ENCODE assay signal across 39 mouse cellular contexts in the genomic region with DNA sequence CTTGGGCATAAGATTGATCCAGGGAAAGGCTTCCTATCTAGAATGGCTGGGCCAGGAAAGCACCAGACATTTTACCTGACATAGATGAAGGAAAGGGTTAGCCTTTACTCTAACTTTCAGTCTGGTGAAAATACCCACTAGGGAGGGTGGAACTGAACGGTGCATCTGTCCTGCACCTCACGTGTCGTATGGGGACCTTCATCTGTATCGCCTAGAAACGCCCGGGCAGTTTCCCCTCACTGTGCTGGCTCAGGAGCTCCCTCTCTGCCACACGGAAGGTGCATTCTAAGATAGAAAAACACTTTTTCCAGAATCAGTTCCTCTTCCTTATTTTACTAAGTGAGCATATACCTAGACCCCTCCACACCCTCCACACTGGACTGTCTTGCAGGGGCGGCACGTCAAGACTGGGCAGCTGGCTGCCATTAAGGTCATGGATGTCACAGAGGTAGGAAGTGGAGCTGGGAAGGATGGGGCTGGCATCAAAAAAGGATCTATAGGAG. TPM values are rescaled to one million over a fixed set of nuclear protein-coding genes. Genes with fewer than 3 reads are reported as not detected.
"Had no signal": no experiment of that assay in that cellular context is flagged by ENCODE, and none has a peak within 500 bp of the region (broad histone marks: within the 10 kb centered on the region; RNA-seq: fewer than 3 reads in every experiment).

No protein-coding gene starts in this region.

- H3K4me3 ChIP-seq: heart, embryonic 10.5 days; heart, embryonic 12.5 days; hindbrain, embryonic 13.5 days; hindbrain, embryonic 15.5 days; kidney, embryonic 15.5 days; limb, embryonic 10.5 days; limb, embryonic 12.5 days; liver, embryonic 13.5 days had no signal

- DNase-seq: gastrocnemius, postnatal 14 days; gastrocnemius, postnatal 36 days; heart, adult 18-20 months; heart, postnatal 10 days; kidney, adult 11 months; kidney, adult 2 months; kidney, adult 9 months; kidney, postnatal 14 days; kidney, postnatal 36 days; layer of hippocampus, adult 9-11 months; liver; liver, embryonic 13.5 days had no signal

- H3K4me2 ChIP-seq: heart, embryonic 12.5 days; hindbrain, embryonic 13.5 days; hindbrain, embryonic 15.5 days; kidney, embryonic 15.5 days; limb, embryonic 12.5 days; liver, embryonic 11.5 days; liver, embryonic 13.5 days had no signal

- ATAC-seq: hindbrain, postnatal 0 days; intestine, embryonic 16.5 days had no signal

- H3K27me3 ChIP-seq: heart, embryonic 12.5 days; hindbrain, embryonic 13.5 days; hindbrain, embryonic 15.5 days; kidney, embryonic 15.5 days; limb, embryonic 12.5 days; liver, embryonic 13.5 days had no signal

- H3K27ac ChIP-seq: heart, embryonic 10.5 days; hindbrain, embryonic 13.5 days; hindbrain, embryonic 15.5 days; hindbrain, postnatal 0 days; kidney, embryonic 15.5 days; kidney, postnatal 0 days; limb, embryonic 10.5 days; limb, embryonic 12.5 days; liver, embryonic 13.5 days had no signal

- H3K9me3 ChIP-seq: heart, embryonic 10.5 days; heart, embryonic 12.5 days; hindbrain, embryonic 13.5 days; hindbrain, embryonic 15.5 days; kidney, embryonic 15.5 days; limb, embryonic 10.5 days; limb, embryonic 12.5 days; liver, embryonic 13.5 days had no signal

- H3K9ac ChIP-seq: heart, embryonic 12.5 days; hindbrain, embryonic 13.5 days; hindbrain, embryonic 15.5 days; kidney, embryonic 15.5 days; limb, embryonic 12.5 days; liver, embryonic 13.5 days had no signal

- H3K4me1 ChIP-seq: hindbrain, embryonic 15.5 days; limb, embryonic 12.5 days had no signal

RNA-seq across cellular contexts. Expression of gene 4930544D05Rik, which starts 17.1 kb away (rescaled TPM):
- total RNA-seq: gastrocnemius, adult 18-20 months; gastrocnemius, adult 8-10 months; gastrocnemius, postnatal 14 days; gastrocnemius, postnatal 36 days; heart, adult 18-20 months; heart, adult 8-10 months; heart, postnatal 10 days; heart, postnatal 25 days; hematopoietic stem cell, adult 5-6 weeks; hindbrain, postnatal 0 days; left cerebral cortex, postnatal 36 days had no signal
- polyA plus RNA-seq: heart, embryonic 10.5 days; heart, embryonic 12.5 days; heart, embryonic 14.5 days; heart, embryonic 16.5 days; hindbrain, embryonic 11.5 days; hindbrain, embryonic 13.5 days; hindbrain, embryonic 15.5 days; hindbrain, postnatal 0 days; intestine, embryonic 14.5 days; intestine, embryonic 16.5 days; kidney, adult 2 months; kidney, embryonic 15.5 days; kidney, postnatal 0 days; large intestine, adult 2 months; limb, embryonic 10.5 days; limb, embryonic 12.5 days; limb, embryonic 14.5 days; liver, embryonic 11.5 days; liver, embryonic 13.5 days had no signal

RNA-seq across cellular contexts. Expression of gene Chrne, which starts 20.5 kb away (rescaled TPM):
- total RNA-seq: heart, adult 18-20 months; heart, adult 8-10 months; heart, postnatal 10 days; heart, postnatal 25 days; hematopoietic stem cell, adult 5-6 weeks; layer of hippocampus, adult 18-20 months; left cerebral cortex, adult 8-10 months; left cerebral cortex, postnatal 14 days; left cerebral cortex, postnatal 36 days had no signal
- polyA plus RNA-seq: heart, embryonic 10.5 days; heart, embryonic 14.5 days; heart, embryonic 16.5 days; hindbrain, embryonic 11.5 days; hindbrain, embryonic 13.5 days; intestine, embryonic 16.5 days; limb, embryonic 10.5 days; limb, embryonic 12.5 days; liver, embryonic 11.5 days; liver, embryonic 13.5 days had no signal

RNA-seq across cellular contexts. Expression of gene Gp1ba, which starts 40.4 kb away (rescaled TPM):
- total RNA-seq: gastrocnemius, adult 8-10 months; gastrocnemius, postnatal 36 days; hindbrain, postnatal 0 days; layer of hippocampus, adult 18-20 months; layer of hippocampus, postnatal 25 days; left cerebral cortex, adult 8-10 months; left cerebral cortex, postnatal 14 days; left cerebral cortex, postnatal 36 days had no signal
- polyA plus RNA-seq: large intestine, adult 2 months had no signal
